Mouse (Mus musculus): ENCODE data around the gene Fancb.

Fancb gene

DNA sequence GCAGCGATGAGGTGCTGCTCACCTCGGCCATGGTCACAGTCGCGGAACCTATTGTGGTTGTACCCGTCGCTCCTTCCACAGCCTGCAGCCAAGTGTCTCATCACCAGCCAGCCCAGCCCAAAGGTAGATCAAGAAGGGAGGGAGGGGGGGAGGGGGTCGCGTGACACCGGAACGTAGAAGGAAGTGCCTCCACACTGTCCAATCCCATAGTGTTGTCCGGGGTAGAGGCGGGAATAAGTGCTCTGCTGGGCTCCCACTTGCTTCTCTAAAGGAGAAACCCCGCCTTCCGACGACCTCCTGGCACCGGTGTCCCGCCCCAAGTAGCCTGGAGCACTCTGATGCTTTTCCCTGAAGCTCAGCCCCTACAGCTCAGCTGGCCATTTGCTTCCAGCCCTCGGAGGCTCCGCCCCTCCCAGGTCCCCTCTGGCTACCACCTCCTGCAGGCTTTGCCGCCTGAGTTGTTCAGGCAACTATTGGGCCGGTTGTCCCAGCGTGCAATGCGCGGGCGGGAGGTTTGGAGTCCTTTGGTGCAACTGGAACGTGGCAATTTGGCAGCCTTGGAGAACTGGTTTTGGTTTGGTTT lies at the start of gene Fancb, which contains the start of gene Mospd2:
TSS of gene Fancb (plus strand) at position 400 of the 583 bp plus-strand sequence.
TSS of gene Mospd2 (minus strand) at position 183 of the 583 bp plus-strand sequence.
- peak; percentile 84 to 88 for DNase-seq

DNA sequence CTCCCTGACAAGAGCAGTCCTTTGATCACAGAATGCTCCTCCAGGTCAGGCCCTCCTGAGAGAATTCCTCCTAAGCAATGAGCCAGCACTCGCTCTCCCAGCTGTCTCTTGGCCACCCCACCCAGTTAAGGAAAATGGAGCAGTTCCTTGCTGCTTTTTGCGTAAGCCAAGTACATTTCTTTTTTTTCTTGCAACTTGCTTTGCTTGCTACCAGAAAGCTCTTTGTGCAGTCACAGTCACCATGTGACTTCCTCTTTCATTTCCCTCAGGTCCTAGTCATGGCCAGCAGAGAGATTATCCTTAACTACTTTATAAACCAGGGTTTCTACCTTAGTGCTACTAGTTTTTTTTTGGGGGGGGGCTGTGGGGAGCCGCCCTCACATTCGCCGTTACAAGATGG lies 38.9 kb upstream of the Fancb start:
- no peak for DNase-seq

DNA sequence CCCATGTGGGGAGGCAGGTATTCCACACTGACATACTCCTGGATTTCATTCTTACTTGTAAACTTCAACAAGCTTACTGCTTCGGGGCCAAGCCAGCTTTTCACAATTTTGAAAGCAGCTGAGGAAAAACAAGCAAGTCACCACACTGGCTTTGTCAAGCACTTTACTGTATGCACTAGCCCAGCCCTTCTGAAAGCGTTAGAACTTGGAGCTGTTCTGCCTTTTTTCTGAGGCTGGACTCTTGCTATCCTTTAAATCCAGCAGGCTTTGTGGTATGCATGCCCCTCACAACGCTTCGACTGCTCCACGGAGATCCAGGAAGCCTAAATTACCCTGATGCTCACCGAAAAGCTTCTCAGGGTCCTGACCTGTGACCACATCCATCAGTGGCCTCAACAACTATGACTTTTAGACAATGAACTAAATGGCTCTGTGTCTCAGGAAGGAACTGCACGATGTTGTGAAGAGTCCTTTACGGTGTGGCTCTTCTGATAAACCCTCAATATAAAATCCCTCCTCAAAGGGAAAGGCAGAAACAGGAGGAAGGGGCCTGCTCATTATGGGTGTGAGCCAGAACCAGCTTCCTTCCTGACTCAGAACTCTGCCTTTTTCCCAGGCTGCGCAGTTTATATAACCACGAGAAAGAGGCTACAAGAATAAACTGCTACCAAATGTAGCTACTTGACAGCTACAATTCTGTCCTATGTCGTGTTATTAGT lies 28.4 kb upstream of the Fancb start:
- DNase-seq, result no peak

DNA sequence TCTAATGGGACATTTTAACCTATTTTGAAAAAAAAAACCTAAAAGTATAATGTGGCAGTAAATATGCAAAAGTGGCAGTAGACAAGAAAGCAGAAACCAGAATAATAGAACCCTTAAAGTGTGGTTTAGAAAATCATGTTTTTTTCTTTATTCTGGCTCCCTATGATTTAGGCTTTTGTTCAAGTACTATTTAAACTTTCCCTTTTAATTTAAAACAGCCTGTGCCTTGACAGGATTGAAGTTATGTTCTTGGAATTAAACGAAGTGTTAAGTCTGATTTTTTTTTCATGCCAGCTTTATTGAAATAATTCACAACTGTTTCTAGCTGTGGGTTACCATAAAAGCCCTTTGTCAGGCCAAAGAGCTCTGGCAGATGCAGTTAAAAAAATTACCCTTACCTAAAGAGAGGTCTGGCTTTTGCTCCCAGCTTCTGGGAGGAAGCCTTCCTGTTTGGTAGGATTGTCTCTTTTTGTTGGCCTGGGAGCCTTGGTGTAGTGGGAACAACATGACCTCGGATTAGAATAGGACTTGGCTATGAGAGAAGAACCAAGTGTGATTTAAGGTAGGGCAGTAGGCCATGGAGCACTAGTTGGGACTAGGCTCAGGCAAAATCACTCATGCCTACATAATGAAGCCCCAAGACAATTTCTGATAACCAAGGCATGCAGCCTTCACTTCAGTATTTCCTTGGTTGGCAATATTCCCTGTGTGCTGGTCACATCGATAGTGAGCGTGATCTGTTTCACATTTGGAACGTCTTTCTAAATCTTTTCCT lies 27.6 kb upstream of the Fancb start:
- no peak for DNase-seq

DNA sequence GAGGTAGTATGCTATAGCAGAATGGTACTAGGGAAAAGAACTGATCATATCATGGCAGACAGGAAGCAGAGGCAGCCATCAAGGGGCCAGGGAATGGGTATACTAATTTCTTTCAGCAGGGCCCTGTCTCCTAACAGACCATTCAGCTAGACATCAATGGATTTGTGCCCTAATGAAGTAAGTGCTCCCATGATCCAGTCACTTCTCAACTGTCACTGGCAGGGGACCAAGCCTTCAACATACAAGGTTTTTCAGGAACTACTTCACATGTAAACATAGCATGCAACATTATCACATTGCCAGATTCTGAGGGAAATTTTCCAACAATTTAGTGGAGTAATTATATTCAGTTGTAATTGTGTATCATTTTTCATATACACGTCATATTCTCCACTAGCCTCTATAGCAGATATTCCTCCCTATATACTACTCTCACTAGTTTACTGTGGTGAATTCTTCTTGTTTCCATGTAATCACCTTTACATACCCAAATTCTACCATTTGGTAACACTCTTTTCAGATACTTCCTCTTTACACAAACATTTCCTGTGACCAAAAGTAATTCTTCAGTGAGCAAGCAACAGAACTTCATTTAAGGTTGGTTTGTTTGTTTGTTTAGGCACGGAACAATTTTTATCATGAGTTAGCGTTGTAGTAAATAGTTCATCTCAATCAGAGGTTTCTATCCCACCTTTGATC lies 14.5 kb upstream of the Fancb start:
- DNase-seq, result no peak

DNA sequence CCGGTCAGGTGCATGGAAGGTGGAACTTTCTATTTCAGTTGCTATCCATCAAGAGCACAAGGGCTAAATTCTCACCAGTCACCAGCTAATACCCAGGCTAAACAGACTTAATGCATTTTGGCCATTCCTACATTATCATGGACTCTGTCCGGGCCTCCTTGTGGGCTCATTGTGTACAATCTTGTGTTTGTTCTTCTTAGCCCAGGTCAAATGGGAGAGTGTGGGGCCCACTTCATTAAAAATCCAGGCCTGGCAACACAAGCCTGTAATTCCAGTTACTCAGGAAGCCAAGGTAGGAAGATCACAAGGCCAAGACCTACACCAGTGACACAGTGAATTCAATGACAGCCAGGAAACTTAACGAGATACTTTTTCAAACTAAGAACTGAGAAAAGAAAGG lies 9.2 kb upstream of the Fancb start:
- DNase-seq, result no peak

DNA sequence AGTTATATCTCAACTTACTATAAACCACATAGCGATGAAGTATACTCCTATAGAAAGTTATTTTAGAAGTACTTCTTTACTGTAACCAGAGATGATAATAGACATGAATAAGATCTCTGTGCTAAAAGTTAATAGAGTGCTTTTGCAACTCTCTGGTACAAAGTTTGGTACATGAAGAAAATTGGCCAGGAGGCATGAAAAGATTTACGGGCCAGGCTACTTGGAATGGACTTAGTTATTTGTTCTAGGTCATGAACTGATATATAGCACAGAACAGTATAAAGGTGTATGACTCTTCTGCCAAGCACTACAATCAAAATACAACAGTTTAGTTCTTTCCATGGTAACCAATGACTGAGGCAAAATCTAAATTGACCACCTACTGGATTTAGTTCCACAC lies 1.5 kb upstream of the Fancb start:
- no peak for DNase-seq

DNA sequence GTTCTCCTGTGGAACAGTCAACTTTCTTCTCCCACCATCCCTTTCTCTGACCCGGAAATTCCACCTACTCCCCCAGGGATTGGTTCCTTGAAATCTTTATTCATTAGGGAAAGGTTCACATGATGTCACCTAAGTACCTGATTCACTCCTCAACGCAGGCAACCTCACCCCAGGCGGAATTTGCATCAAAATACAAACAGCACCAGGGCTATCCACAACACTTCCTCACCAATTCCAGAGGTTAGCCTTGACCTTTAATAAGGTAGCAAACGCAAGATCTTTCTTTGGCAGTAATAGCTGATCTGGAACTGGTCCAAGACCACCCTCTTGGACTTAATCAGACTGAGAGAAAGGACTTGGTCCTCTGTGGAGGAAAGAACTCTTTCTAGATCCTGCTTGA lies 22.7 kb downstream of the Fancb start:
- DNase-seq, result no peak

DNA sequence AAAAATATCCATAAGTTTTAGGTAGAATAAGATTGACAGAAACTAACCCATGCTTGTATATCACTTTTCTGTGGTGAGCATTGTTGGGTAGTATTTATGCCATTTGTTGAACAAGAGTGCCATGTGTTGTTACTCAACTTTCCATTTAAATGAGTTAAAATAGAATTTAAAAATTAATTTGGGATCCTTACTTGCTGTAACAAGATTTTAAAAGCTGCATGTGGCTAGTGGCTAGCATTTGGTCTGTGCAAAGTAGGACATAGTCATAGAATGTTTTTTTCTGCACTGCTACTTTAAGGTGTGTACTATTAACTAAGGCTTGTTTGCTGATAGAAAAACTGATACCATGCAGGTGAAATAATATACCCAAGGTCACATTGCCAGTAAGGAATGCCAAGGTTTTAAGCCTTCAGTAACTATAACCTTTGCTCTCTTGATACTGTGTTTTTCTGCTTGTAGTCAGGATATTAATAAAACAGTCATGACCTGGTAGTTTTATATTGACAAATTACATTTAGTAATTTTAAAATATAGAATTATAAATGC lies 24.5 kb downstream of the Fancb start, which contains the start of gene Gm17604:
TSS of gene Gm17604 (minus strand) at position 51 of the 546 bp plus-strand sequence.
- DNase-seq, result no peak
